Mouse (Mus musculus) hindbrain, embryonic 15.5 days (tissue): ENCODE measurements at regions not wholly inside any gene's neighbourhood (a gene's known extent, or its start where the extent isn't known, plus 50 kb on each side); places are given as distances from the start of the nearest gene placed in this dataset.
A peak's percentile ranks its signal among the peaks of the same experiment; 100 is the strongest.

Source experiments
- ATAC-seq: fragments of 200-750 bp; cut with Nextera tagmentation; 2 replicates; pipeline ENCODE4 v1.8.0; 2017; ENCODE audit warnings: low read depth, moderate number of reproducible peaks, moderate TSS enrichment; ENCODE audit not compliant: low FRiP score
- H3K27ac ChIP-seq: fragments of 300-500 bp; sonication (generic); replicated peaks from 2 replicates; pipeline ENCODE4 v1.5.1; 2015; ENCODE audit warnings: mild to moderate bottlenecking, inconsistent platforms
- H3K27me3 ChIP-seq: fragments of 300-500 bp; sonication (generic); 2 replicates; pipeline ENCODE4 v1.6.1; 2015; ENCODE audit warnings: control low read depth, inconsistent platforms
- H3K36me3 ChIP-seq: fragments of 300-500 bp; sonication (generic); 2 replicates; pipeline ENCODE4 v1.6.1; 2015; ENCODE audit warnings: control low read depth, inconsistent platforms
- H3K4me1 ChIP-seq: fragments of 300-500 bp; sonication (generic); replicated peaks from 2 replicates; pipeline ENCODE4 v1.6.1; 2015; ENCODE audit warnings: control low read depth, inconsistent platforms
- H3K4me2 ChIP-seq: fragments of 300-500 bp; sonication (generic); 2 replicates; pipeline ENCODE4 v1.6.1; 2015; ENCODE audit warnings: moderate library complexity, mild to moderate bottlenecking, inconsistent platforms
- H3K4me3 ChIP-seq: fragments of 300-500 bp; sonication (generic); 2 replicates; pipeline ENCODE4 v1.5.1; 2015; ENCODE audit warnings: mild to moderate bottlenecking, inconsistent platforms
- H3K9ac ChIP-seq: fragments of 300-500 bp; sonication (generic); 2 replicates; pipeline ENCODE4 v1.6.1; 2015; ENCODE audit warnings: inconsistent platforms
- H3K9me3 ChIP-seq: fragments of 300-500 bp; sonication (generic); 2 replicates; pipeline ENCODE4 v1.6.1; 2016; ENCODE audit warnings: control low read depth, inconsistent platforms
- WGBS: fragments of 180-500 bp; shearing (Covaris S2); methylation state at CpG from one replicate; pipeline ENCODE4 v1.1.7; 2015; 5-methylcytosine and 5-hydroxymethylcytosine counted together

DNA sequence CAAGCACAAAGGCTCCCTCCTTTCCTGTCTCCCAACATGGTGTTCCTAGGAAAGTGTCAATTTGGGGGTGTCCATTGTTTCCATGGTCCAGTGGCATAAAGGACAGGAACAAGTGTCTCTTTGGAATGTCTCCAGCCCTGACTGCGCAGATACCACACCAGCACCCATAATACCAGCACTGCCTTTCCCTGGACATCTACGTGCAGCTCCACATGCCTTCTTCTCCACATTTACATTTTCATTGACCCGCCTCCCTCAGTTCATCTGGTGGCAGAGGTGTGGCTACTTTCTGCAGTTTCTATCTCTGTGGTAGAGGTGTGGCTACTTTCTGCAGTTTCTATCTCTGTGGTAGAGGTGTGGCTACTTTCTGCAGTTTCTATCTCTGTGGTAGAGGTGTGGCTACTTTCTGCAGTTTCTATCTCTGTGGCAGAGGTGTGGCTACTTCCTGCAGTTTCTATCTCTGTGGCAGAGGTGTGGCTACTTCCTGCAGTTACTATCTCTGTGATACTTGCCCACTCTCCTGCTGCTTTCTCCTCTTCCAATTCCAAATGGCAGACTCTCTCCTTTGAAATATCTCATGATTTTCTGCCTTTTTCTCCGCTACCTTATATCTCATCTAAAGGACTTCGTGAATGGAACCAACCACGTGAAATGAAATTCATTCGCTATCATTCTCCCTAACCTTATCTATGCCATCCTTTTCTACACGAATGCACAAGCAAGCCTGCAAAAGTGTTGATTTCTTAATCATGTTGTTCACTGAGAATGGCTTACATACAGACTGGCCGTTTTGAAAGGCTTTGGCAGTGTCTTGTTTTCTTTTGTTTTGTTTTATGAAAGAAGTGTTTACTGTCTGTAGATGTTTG lies 204.0 kb downstream of the Parm1 start:
- WGBS, result 85% methylated on average over 9 of the region's 9 CpGs

DNA sequence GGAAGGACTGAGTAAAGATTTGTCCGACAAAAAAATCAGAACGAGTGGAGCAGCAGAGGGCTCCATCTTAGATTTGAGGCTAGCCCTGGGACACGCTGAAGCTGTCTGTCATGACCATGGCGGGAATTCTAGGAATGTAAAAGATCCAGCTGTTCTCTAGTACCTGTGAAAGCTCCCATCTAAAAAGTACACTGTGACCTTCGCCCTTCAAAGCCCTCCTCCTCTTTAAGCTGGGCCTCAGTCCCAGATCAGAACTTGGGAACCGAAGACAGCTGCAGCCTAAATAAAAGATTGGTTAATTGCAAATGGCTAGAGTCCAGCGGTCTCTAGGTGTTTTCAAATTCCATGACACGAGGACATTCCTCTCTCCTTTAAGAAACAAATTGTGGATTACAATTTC lies 195.6 kb downstream of the Parm1 start:
- H3K9me3 ChIP-seq, result no peaks in the 10 kb centered on the region
- no peak overlapping the region for H3K9ac ChIP-seq
- no peaks in the 10 kb centered on the region for H3K4me1 ChIP-seq
- no peak overlapping the region for H3K4me2 ChIP-seq
- 51% methylated on average over 8 of the region's 8 CpGs for WGBS
- H3K27me3 ChIP-seq, result no peaks in the 10 kb centered on the region
- ATAC-seq, result no peak
- H3K36me3 ChIP-seq, result no peaks in the 10 kb centered on the region
- H3K27ac ChIP-seq, result no peak overlapping the region
- no peak overlapping the region for H3K4me3 ChIP-seq

More for the DNA sequence above, 204.0 kb downstream of the Parm1 start:
- Histone ChIP-seq H3K27ac (no peak overlapping the region), H3K36me3 (no peaks in the 10 kb centered on the region), H3K9ac (no peak overlapping the region), H3K27me3 (no peaks in the 10 kb centered on the region), H3K4me3 (no peak overlapping the region), H3K9me3 (no peaks in the 10 kb centered on the region), H3K4me1 (0 out of 2 replicates have a peak, but pooled peaks cover 3% of the 10 kb centered on the region), H3K4me2 (no peak overlapping the region)
- ATAC-seq, result no peak

DNA sequence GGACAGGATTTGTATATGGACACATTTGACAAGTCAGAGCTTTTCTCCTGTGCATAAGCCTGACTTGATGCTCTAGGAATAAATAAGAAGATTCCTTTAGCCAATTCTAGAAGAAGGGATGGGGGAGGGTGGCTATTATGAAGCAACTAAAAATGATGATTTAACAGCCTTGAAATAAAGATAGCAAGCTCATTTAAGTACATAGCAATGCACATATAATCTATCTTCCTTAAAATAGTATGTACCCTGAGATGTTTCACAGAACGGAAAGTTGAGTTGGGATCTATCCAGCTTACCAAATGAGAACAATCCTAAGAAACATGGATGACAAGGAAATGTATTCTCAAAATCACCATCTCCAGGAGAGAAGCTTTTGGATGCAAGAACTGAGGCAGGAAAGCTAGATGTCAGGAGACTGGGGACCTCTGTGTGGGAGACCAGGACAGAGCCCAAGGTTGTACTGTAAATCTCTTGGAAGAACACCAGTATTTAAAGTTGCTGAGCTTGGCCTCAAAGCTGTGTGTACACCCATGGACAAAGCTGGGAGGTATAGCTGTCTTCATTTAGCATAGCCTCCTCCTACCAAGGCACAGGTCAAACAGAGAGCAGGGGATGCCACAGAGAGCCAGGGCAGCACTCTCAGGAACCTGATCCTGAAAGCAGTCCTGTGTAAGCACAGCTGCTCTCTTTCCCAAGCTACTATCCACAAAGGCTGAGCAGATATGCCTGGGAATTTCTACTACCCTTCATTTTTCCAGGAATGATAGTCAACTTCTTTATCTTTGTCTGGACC lies 192.3 kb downstream of the Parm1 start:
- WGBS, result 94% methylated on average over 1 of the region's 1 CpGs
- Histone ChIP-seq H3K4me1 (no peaks in the 10 kb centered on the region), H3K4me3 (no peak overlapping the region), H3K36me3 (no peaks in the 10 kb centered on the region), H3K9me3 (no peaks in the 10 kb centered on the region), H3K27me3 (no peaks in the 10 kb centered on the region), H3K9ac (no peak overlapping the region), H3K4me2 (no peak overlapping the region), H3K27ac (no peak overlapping the region)
- ATAC-seq, result no peak

DNA sequence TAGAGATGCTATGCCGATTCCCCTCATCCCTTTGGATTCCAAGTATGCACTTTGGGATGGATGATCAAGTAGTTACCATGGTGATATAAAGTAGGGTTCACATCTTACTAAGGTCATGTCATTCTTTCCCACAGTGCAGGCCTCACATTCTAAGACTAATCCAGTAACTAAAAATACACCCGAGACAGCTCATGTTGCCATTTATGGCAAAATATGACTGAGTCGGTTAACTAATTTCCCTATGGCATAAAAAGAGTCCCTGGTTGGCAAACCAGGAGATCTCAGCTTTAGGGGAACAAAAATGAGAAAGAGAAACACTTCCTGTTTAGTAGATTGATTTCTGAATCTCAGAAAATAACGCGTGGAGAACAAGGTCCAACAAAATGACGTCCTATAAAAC lies 190.7 kb downstream of the Parm1 start:
- no peaks in the 10 kb centered on the region for H3K27me3 ChIP-seq
- no peak overlapping the region for H3K9ac ChIP-seq
- 90% methylated on average over 6 of the region's 6 CpGs for WGBS
- H3K4me3 ChIP-seq, result no peak overlapping the region
- ATAC-seq, result no peak
- no peaks in the 10 kb centered on the region for H3K4me1 ChIP-seq
- H3K9me3 ChIP-seq, result no peaks in the 10 kb centered on the region
- no peaks in the 10 kb centered on the region for H3K36me3 ChIP-seq
- no peak overlapping the region for H3K27ac ChIP-seq
- H3K4me2 ChIP-seq, result no peak overlapping the region

DNA sequence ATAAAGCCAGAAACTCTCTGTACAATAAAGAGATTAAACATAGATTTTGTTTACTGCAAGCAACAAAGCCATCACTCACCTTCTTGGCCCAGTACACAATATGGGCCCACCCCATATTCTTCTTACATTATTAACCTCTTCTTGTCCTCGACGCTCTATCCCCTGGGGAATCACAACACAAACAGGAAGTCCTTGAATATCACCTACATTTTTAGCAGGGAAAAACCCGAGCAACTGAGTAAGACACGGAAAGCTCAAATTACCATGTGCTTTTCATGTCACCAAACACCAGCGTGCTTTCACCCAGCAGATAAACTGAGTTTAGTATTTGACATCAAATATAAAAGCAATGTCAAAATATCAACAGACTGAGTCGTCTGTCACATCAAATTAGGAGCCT lies 179.7 kb downstream of the Parm1 start:
- no peak for ATAC-seq

DNA sequence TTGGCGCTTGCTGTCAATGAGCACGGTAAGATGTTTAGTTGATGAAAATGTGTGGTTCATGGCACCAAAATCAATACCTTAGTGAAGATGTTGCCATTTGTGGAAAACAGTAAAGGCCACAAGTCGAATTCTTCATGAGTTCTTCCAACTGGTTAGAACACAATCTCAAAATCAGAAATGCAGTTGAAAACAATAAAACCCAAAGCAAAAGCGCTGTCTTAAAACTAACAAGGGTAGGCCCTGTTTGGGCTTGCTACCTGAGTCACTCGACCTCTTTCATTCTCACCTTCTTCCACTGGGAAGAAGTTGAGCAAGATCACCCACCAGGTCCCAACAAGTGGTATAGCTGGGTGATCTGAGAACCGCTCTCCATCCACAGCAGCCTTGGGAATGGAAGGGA lies 179.1 kb downstream of the Parm1 start:
- Histone ChIP-seq H3K36me3 (no peaks in the 10 kb centered on the region), H3K27me3 (no peaks in the 10 kb centered on the region), H3K4me2 (no peak overlapping the region), H3K4me1 (no peaks in the 10 kb centered on the region; the same call in 1 of the 2 replicates), H3K9ac (no peak overlapping the region), H3K4me3 (no peak overlapping the region), H3K9me3 (no peaks in the 10 kb centered on the region), H3K27ac (no peak overlapping the region)
- no peak for ATAC-seq
- 92% methylated on average over 6 of the region's 6 CpGs for WGBS

More for the DNA sequence above, 179.7 kb downstream of the Parm1 start:
- Histone ChIP-seq H3K27me3 (no peaks in the 10 kb centered on the region), H3K4me2 (no peak overlapping the region), H3K9me3 (no peaks in the 10 kb centered on the region), H3K4me1 (no peaks in the 10 kb centered on the region; the same call in 1 of the 2 replicates), H3K27ac (no peak overlapping the region), H3K9ac (no peak overlapping the region), H3K36me3 (no peaks in the 10 kb centered on the region), H3K4me3 (no peak overlapping the region)
- WGBS, result 87% methylated on average over 6 of the region's 6 CpGs

DNA sequence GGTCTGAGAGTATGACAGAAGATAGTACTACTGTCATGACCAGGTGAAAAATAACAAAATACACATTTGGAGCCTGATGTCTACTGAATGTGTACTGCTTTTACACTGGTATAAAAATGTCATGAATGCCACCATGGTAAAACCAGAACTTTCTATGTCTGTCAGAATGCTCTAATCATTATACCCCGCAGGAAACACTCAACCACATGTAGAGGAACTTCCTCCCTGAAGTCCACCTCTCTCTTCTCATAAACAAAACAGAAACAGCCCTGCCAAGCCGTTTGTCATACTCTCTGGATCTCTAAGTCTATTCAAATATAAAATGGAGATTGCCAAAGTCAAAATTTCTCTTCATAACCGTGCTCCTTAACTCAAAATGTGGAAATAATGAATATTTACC lies 178.2 kb downstream of the Parm1 start:
- Histone ChIP-seq H3K36me3 (no peaks in the 10 kb centered on the region), H3K27me3 (no peaks in the 10 kb centered on the region), H3K4me1 (no peaks in the 10 kb centered on the region; the same call in 1 of the 2 replicates), H3K9ac (no peak overlapping the region), H3K4me3 (no peak overlapping the region), H3K27ac (no peak overlapping the region), H3K4me2 (no peak overlapping the region), H3K9me3 (no peaks in the 10 kb centered on the region)
- ATAC-seq, result no peak
- WGBS, result 79% methylated on average over 3 of the region's 3 CpGs

DNA sequence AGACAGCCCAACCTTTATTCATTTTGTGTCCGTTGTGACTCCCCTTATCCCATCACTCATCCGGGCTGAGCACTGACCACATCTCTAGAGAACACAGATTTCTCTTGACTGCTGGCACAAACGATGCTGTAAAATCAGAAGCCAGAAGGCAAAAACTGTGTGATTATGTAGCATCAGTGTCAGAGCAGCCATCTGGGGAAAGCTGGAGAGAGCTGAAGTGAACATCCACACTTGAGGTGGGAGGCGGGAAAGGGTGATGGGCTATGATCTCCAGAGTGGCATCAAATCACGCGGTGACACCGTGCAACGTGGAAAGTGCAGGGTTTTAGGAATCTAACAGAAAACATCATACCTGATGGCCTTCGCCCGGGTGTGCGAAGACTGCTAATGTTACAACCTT lies 175.9 kb downstream of the Parm1 start:
- Histone ChIP-seq H3K4me2 (no peak overlapping the region), H3K9ac (no peak overlapping the region), H3K27ac (no peak overlapping the region), H3K4me3 (no peak overlapping the region), H3K9me3 (no peaks in the 10 kb centered on the region), H3K4me1 (no peaks in the 10 kb centered on the region; the same call in 1 of the 2 replicates), H3K36me3 (no peaks in the 10 kb centered on the region), H3K27me3 (no peaks in the 10 kb centered on the region)
- ATAC-seq, result peak; percentile 59; the same call in 1 of the 2 replicates
- WGBS, result 76% methylated on average over 11 of the region's 11 CpGs

DNA sequence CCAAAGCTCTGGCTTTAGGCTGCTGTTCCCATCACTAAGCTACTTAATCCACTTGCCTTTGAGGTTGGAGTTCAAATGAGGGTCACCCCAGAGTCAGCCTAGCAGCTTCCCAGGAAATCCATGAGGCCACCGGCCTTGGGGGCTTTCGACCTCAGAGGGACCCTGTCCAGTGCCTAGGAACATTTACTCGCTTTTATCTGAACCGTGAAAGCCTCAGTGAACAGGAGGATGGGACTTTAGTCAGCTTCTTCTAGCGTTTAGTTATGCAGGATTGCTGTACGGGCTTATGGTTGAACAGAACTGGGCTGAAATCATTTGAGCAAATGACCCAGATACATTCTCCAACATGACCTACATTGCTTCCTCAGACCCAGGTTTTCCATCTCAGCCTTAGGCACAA lies 174.9 kb downstream of the Parm1 start:
- H3K27me3 ChIP-seq, result no peaks in the 10 kb centered on the region
- no peak overlapping the region for H3K9ac ChIP-seq
- H3K36me3 ChIP-seq, result no peaks in the 10 kb centered on the region
- no peak overlapping the region for H3K27ac ChIP-seq
- no peak for ATAC-seq
- H3K4me2 ChIP-seq, result no peak overlapping the region
- WGBS, result 43% methylated on average over 6 of the region's 6 CpGs
- H3K4me1 ChIP-seq, result no peaks in the 10 kb centered on the region; the same call in 1 of the 2 replicates
- H3K4me3 ChIP-seq, result no peak overlapping the region
- no peaks in the 10 kb centered on the region for H3K9me3 ChIP-seq

DNA sequence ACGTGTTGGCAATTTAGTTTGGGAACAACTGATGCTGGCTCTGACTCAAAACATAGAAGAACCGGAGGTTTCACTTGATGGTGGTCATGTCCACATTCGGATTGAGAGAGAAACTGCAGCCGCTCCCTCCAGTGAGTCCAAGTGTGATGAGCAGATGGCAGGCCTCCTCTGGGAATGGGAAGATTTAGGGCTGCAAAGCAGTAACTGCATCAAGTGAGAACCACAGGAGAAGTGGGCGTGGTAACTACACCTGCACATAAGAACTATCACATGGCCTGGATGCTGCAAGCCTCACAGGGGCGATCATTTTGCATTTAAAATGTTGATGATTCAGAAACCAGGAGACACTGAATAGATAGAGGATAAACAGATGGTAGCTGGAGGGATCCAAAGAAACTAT lies 161.3 kb downstream of the Parm1 start:
- 74% methylated on average over 6 of the region's 6 CpGs for WGBS
- no peaks in the 10 kb centered on the region for H3K9me3 ChIP-seq
- no peak overlapping the region for H3K4me3 ChIP-seq
- H3K27me3 ChIP-seq, result no peaks in the 10 kb centered on the region
- H3K4me1 ChIP-seq, result no peaks in the 10 kb centered on the region
- no peak for ATAC-seq
- H3K27ac ChIP-seq, result no peak overlapping the region
- no peak overlapping the region for H3K9ac ChIP-seq
- no peak overlapping the region for H3K4me2 ChIP-seq
- no peaks in the 10 kb centered on the region for H3K36me3 ChIP-seq
